Mouse (Mus musculus): ENCODE data around the gene Anp32e.
A peak's percentile ranks its signal among the peaks of the same experiment; 100 is the strongest.
"Not testable (repeated sequence)": the region's sequence is repeated elsewhere in the genome, so short reads cannot be mapped to it uniquely, and the experiment has no call there.

Gene Anp32e

GRCm38 (mm10) chr3:95904568-95904967 is 24.5 kb upstream of the Anp32e start, which contains the start of gene Car14:
TSS of gene Car14 (minus strand) at chr3:95904691.
- peak; percentile 97 for DNase-seq

GRCm38 (mm10) chr3:95905146-95905939 is 23.7 kb upstream of the Anp32e start:
- DNase-seq: peak; percentile 96

GRCm38 (mm10) chr3:95905940-95906492 is 23.0 kb upstream of the Anp32e start:
- peak; percentile 93 for DNase-seq

GRCm38 (mm10) chr3:95906860-95907259 is 22.2 kb upstream of the Anp32e start:
- peak; percentile 89 for DNase-seq

- no peak for DNase-seq
These were observed 21.4 kb upstream of the Anp32e start for GRCm38 (mm10) chr3:95907613-95908012.

- no peak for DNase-seq
These were observed 14.3 kb upstream of the Anp32e start for GRCm38 (mm10) chr3:95914706-95915105.

- no peak for DNase-seq
These were observed 12.3 kb upstream of the Anp32e start for GRCm38 (mm10) chr3:95916760-95917159.

GRCm38 (mm10) chr3:95920532-95920931 is 8.5 kb upstream of the Anp32e start:
- DNase-seq: not testable (repeated sequence)

- DNase-seq: not testable (repeated sequence)
These were observed 5.6 kb upstream of the Anp32e start for GRCm38 (mm10) chr3:95923429-95923828.

GRCm38 (mm10) chr3:95924185-95924584 is 4.9 kb upstream of the Anp32e start:
- DNase-seq: no peak

- DNase-seq: no peak
These were observed 4.0 kb upstream of the Anp32e start for GRCm38 (mm10) chr3:95925087-95925486.

GRCm38 (mm10) chr3:95928261-95928657 is 787 bp upstream of the Anp32e start:
- DNase-seq: no peak

GRCm38 (mm10) chr3:95929581-95930470 is 780 bp downstream of the Anp32e start:
- peak; percentile 96 for DNase-seq

- DNase-seq: no peak
These were observed 1.4 kb downstream of the Anp32e start for GRCm38 (mm10) chr3:95930471-95930789.

- DNase-seq: no peak
These were observed 2.4 kb downstream of the Anp32e start for GRCm38 (mm10) chr3:95931471-95931870.

- peak; percentile 76 for DNase-seq
These were observed 3.1 kb downstream of the Anp32e start for GRCm38 (mm10) chr3:95932157-95932556.

GRCm38 (mm10) chr3:95932566-95932965 is 3.5 kb downstream of the Anp32e start:
- peak; percentile 78 for DNase-seq

- peak; percentile 81 for DNase-seq
These were observed 4.2 kb downstream of the Anp32e start for GRCm38 (mm10) chr3:95933111-95933750.

GRCm38 (mm10) chr3:95934448-95934847 is 5.4 kb downstream of the Anp32e start:
- DNase-seq: no peak

- no peak for DNase-seq
These were observed 9.2 kb downstream of the Anp32e start for GRCm38 (mm10) chr3:95938217-95938616.

- no peak for DNase-seq
These were observed 9.8 kb downstream of the Anp32e start for GRCm38 (mm10) chr3:95938835-95939234.

- DNase-seq: no peak
These were observed 13.7 kb downstream of the Anp32e start for GRCm38 (mm10) chr3:95942749-95943148.

GRCm38 (mm10) chr3:95943226-95943625 is 14.2 kb downstream of the Anp32e start:
- no peak for DNase-seq
